Mouse (Mus musculus) frontal cortex, postnatal 14 days (tissue): ENCODE results near the gene Desi1.

Experiments used
- DNase-seq, 2 experiments: peaks; one replicate each; pipeline ENCODE4 v3.0.0; 2022; ENCODE audit warnings: low spot score in 2 of 2

Gene Desi1

GRCm38 (mm10) chr15:81966062-81966829, 67.4 kb downstream of the Desi1 start:
- no peak for DNase-seq

- no peak for DNase-seq
These were observed 68.6 kb downstream of the Desi1 start for GRCm38 (mm10) chr15:81964980-81965545.

DNA sequence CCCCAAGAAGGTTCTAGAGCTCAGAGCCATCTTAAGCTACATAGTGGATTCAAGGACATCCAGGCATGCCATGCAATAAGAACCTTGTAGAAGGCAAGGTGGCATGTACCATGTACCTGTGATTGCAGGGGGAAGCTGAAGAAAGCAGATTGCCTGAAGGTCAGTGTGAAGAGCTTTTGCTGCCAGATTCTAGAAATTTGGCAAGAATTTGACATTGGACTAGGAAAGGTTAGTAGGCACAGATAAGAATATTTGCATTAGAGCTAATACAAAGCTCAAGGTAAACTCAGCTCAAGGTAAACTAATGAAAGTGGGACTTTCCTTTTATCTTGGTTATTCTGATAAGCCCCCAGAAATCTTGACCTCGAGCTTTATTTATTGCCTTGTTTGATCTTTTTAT, 69.4 kb downstream of the Desi1 start:
- no peak for DNase-seq

DNA sequence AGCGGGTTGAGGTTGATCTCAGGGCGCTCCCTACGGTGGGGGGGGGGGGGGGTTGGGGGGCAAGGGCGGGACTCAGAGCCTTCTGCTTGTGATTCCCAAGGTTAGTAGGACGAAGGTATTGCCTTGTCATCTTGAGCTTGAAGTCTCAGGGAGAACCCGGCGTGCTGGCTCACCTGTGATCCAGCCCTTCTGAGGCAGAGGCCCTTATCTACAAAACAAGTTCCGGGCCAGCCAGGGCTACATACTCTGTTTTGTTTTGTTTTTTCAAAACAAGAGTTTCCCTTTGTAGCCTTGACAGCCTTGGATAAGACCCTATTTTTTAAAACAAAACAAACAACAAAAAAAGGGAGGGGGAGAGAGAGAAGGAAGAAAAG, 72.6 kb downstream of the Desi1 start:
- no peak for DNase-seq

- peak; percentile 93 to 97 for DNase-seq
These were observed 73.2 kb downstream of the Desi1 start, which contains the start of gene Pmm1 for GRCm38 (mm10) chr15:81960171-81961077. Gene Pmm1, minus strand, starts transcription at chr15:81960930.

GRCm38 (mm10) chr15:81958906-81959305, 74.8 kb downstream of the Desi1 start:
- no peak for DNase-seq

DNA sequence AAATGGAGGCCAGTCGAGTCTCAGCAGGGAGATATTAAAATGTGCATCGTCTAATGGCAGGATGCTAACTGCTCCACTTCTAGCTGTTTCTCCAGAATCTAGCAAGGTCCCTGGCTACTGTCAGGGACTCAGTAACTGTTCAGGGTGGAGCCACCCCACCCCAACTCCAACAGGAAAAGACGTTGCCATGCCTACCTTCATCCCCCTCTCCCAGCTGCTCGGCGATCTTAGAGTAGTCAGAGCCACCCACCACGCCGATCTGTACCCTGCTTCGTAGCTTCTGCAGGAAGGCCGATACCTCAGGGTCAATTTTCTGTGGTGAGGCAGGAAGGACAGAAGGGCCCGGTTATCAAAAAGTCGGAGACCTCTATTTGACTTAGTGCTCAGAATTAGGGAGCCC, 76.1 kb downstream of the Desi1 start:
- DNase-seq = no peak

DNA sequence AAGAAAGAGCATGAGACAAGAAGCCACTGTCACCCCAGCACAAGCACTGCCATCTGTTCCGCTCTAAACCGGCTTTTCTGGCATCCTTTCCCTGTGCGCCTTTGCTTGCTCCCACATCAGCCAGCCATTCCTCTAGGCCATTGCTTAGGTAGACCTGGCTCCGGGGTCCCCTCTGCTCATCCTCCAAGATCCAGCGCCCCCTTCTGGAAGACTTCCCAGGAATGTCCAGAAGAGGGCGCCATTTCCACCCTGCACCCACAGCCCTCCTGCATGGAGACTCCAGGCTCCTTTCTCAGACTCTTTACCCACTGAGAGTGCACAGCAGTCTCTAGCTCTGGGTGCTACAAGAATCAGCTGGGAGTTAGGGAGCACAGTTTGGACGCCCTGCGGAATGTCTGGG, 77.2 kb downstream of the Desi1 start:
- DNase-seq = no peak

- DNase-seq = no peak
These were observed 78.2 kb downstream of the Desi1 start for GRCm38 (mm10) chr15:81955414-81955813.

DNA sequence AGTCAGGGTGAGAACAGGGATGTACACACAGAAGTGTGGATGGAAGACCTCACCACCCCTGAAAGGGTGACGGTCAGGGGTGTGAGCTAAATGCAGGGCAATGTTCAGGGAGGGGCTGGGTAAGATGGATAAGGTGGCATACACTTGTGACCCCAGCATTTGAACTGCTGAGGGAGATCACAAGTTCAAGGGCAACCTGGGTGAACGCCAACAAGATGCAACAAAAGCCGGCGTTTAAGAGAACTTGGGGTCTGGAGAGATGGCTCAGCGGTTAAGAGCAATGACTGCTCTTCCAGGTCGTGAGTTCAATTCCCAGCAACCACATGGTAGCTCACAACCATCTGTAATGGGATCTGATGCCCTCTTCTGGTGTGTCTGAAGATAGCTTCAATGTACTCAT, 78.9 kb downstream of the Desi1 start:
- DNase-seq = no peak

- DNase-seq = no peak
These were observed 79.5 kb downstream of the Desi1 start for GRCm38 (mm10) chr15:81954151-81954583.

DNA sequence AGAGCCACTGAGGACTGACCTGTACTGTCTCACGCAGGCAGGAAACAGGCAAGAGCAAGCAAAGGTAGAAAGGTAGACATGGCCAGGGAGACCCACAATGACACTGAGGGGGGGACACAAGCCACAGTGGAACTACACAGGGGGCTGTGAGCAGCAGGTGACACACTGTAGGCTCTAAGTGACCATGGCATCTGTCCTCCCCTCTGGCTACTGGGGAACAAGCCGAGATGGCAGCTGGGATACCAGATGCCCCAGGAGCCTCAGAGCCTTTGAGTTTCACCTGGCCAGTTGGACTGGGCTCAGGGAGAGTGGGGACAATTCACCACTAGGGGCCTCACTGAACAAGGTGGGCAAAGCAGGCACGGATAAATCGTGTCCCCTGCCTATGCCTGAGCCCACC, 81.4 kb downstream of the Desi1 start:
- DNase-seq = no peak

DNA sequence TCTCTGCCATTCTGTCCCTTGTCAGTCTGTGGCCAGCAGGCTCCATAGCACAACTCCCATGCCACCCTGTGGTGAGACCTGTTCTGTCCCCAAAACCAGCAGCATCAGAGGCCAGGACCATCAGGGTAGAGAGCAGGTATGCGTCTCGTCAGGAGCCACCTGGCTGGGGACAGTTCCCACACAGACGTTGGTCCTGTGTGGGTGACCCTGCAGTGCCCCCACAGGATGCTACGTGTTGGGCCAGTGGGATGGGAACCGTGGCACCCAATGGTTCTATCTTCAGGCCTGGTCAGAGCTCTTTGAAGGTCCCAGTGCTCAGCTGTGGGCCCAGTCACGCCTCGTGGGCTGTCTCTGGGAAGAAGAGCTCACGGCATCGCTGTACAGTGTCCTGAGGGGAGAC, 82.5 kb downstream of the Desi1 start:
- DNase-seq = no peak

GRCm38 (mm10) chr15:81950716-81951115, 82.9 kb downstream of the Desi1 start:
- no peak for DNase-seq

DNA sequence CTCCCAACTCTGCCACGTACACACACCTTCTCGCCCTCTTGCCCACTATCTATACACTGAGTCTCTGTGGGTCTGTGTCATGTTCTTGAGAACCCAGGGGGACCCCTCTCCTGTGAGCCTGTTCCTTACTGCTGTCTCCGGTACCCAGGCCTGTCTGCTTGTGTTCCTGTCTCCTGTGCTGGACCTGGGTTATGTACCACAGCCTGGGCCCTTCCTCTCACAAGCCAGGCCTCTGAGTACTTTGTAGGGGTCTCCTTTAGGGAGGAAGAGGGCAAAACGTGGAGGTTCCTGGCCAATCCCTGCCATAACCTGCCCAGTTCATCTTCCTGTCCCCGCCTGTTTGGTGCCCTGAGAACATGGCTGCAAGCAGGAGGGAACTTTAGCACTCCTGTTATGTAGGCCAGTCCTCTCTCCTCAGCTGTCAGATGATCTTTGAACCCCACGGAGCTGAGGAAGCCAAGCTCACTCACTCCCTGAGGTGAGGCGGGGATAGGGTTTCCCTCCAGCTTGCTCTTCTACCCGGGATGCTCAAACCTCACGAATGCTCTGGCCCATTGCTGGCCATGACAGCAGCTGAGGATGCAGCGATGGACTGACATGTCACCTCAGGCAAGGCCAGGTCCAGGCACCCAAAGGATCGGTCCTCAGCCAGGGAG, 84.1 kb downstream of the Desi1 start:
- no peak for DNase-seq

GRCm38 (mm10) chr15:81949076-81949475, 84.6 kb downstream of the Desi1 start:
- no peak for DNase-seq

DNA sequence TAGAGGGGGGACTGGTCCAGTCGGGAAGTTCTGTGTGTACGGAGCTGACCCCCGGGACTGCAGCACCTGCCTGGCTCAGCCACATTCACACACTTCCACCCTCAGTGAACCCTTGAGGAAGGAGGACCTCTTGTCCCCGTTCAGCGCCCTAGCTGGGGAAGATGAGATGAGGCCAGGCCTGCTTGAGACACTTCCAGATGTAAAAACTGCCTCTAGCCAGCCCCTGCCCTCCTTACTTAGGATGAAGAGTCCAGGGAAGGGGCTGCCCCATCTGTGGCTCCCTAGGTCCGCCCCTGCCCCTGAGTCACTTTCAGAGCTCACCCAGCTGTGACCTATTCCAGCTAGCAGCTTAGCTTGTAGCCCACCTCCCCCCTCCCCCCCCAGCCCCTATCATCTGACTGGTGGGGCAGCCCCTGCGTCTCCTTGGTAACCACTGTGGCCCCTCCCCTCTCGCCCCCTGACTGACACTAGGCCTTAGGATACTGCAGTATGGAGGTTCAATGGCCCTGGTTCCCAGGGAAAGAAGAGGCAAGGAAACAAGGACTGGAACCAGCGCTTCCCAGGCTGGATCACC, 90.4 kb downstream of the Desi1 start:
- no peak for DNase-seq
